Mouse (Mus musculus) megakaryocyte progenitor cell, adult 5-6 weeks (primary cell): ENCODE data around the gene Ankk1. TPM values are rescaled to one million over a fixed set of nuclear protein-coding genes. Genes with fewer than 3 reads are reported as not detected.

Experiments used
- total RNA-seq, 2 experiments: library from RNA; stranded (forward) in 1 of 2; stranded (reverse) in 1 of 2; fragments of 157-497, 149-512 nt in 1 of 2; fragments of 200-1000 nt in 1 of 2; gene quantifications; 2 replicates each; pipeline versions ENCODE4 v1.2.3 to v1.2.4; 2015 to 2017

The Ankk1 gene
- total RNA-seq, 2 experiments from 2014 or later: not detected

Other genes with a start within 250 kb of the Ankk1 start
- not detected in 2 replicates for gene Gm4894, start 176.5 kb downstream of the Ankk1 start, total RNA-seq (2015)
- not detected in 2 replicates for gene Gm4894, start 176.5 kb downstream of the Ankk1 start, total RNA-seq (2017)
- not detected in 2 replicates for gene Drd2, start 86.4 kb downstream of the Ankk1 start, total RNA-seq (2015)
- not detected in 2 replicates for gene Drd2, start 86.4 kb downstream of the Ankk1 start, total RNA-seq (2017)
- 1.3 TPM in 2 replicates for gene Ttc12, start 59.2 kb upstream of the Ankk1 start, total RNA-seq (2015)
- 0.95 and 3.2 TPM in 2 replicates for gene Ttc12, start 59.2 kb upstream of the Ankk1 start, total RNA-seq (2017)